Mouse (Mus musculus) intestine, postnatal 0 days (tissue): ENCODE measurements around the gene Katnb1. TPM values are rescaled to one million over a fixed set of nuclear protein-coding genes. Genes with fewer than 3 reads are reported as not detected.

ENCODE experiments used
- ATAC-seq: fragments of 200-750 bp; cut with Nextera tagmentation; 2 replicates; pipeline ENCODE4 v1.8.0; 2017; ENCODE audit warnings: mild to moderate bottlenecking, moderate TSS enrichment, moderate library complexity
- H3K27ac ChIP-seq: fragments of 300-500 bp; sonication (generic); 2 replicates; pipeline ENCODE4 v1.5.1; 2014; ENCODE audit warnings: mild to moderate bottlenecking, low read depth, low read length, moderate library complexity
- H3K27me3 ChIP-seq: fragments of 300-500 bp; sonication (generic); replicated peaks from 2 replicates; pipeline ENCODE4 v1.6.1; 2014; ENCODE audit warnings: low read length, mixed read lengths; ENCODE audit not compliant: control insufficient read depth, insufficient read depth
- H3K36me3 ChIP-seq: fragments of 300-500 bp; sonication (generic); 2 replicates; pipeline ENCODE4 v1.6.1; 2014; ENCODE audit warnings: mild to moderate bottlenecking, moderate library complexity; ENCODE audit not compliant: control insufficient read depth, insufficient read depth
- H3K4me1 ChIP-seq: fragments of 300-500 bp; sonication (generic); replicated peaks from 2 replicates; pipeline ENCODE4 v1.6.1; 2014; ENCODE audit warnings: antibody characterized with exemption, low read length, mixed read lengths; ENCODE audit not compliant: control insufficient read depth, insufficient read depth
- H3K4me2 ChIP-seq: fragments of 300-500 bp; sonication (generic); replicated peaks from 2 replicates; pipeline ENCODE4 v1.6.1; 2014; ENCODE audit warnings: low read depth, mild to moderate bottlenecking, moderate library complexity
- H3K4me3 ChIP-seq: fragments of 300-500 bp; sonication (generic); 2 replicates; pipeline ENCODE4 v1.5.1; 2014; ENCODE audit warnings: low read depth, low read length
- H3K9ac ChIP-seq: fragments of 300-500 bp; sonication (generic); 2 replicates; pipeline ENCODE4 v1.6.1; 2014; ENCODE audit warnings: mild to moderate bottlenecking, low read depth, low read length
- H3K9me3 ChIP-seq: fragments of 300-500 bp; sonication (generic); 2 replicates; pipeline ENCODE4 v1.6.1; 2016; ENCODE audit warnings: mixed run types; ENCODE audit not compliant: control insufficient read depth
- CTCF ChIP-seq: sonication (generic); IDR thresholded peaks from 2 replicates; pipeline ENCODE4 v1.5.1; 2016; ENCODE audit warnings: low read depth, mild to moderate bottlenecking, control low read depth, antibody characterized with exemption, moderate library complexity
- WGBS: fragments of 180-500 bp; shearing (Covaris S2); extraction: QIAGEN DNeasy Blood & Tissue Kit; methylation state at CpG from one replicate; pipeline ENCODE4 v1.1.7; 2014; 5-methylcytosine and 5-hydroxymethylcytosine counted together
- polyA plus RNA-seq: library from polyadenylated mRNA; unstranded; fragments of >200 nt; fragmentation: Nextera tagmentation; extraction: Ambion mirVana; gene quantifications from 2 replicates; pipeline ENCODE4 v1.2.1, GENCODE M21; 2015

The Katnb1 gene
- polyA plus RNA-seq, 1 experiment from 2014 or later: 12.7 TPM

GRCm38 (mm10) chr8:95059812-95060533 lies 21.0 kb upstream of the Katnb1 start:
- H3K36me3 ChIP-seq: no peaks in the 10 kb centered on the region
- H3K4me2 ChIP-seq: no peak overlapping the region
- H3K4me1 ChIP-seq: no peaks in the 10 kb centered on the region
- H3K4me3 ChIP-seq: no peak overlapping the region
- 52% methylated on average over 6 of the region's 6 CpGs for WGBS
- ATAC-seq: no peak
- TF ChIP-seq CTCF: no peak
- no peak overlapping the region for H3K9ac ChIP-seq
- H3K9me3 ChIP-seq: no peaks in the 10 kb centered on the region
- H3K27ac ChIP-seq: no peak overlapping the region
- no peaks in the 10 kb centered on the region for H3K27me3 ChIP-seq

GRCm38 (mm10) chr8:95064531-95064930 lies 16.5 kb upstream of the Katnb1 start:
- H3K27me3 ChIP-seq: no peaks in the 10 kb centered on the region
- TF ChIP-seq CTCF: no peak

DNA sequence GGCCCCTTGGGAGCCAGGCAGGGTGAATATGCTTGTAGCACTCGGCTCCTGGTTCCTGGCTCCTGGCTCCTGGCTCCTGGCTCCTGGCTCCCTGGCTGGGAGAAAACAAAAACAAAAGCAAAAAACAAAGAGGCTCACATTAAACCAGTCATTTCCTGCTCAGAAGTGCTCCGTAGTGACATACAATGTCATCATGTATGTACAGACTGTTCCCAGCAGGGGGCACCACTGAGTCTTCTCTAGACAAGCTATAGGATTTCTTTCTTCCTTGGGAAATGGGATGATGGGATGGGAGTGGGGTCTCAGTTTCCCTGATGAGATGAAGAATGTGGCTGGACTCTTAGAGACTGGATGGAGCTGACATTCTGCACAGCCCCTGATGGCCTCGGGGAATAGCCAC lies 13.4 kb upstream of the Katnb1 start:
- Histone ChIP-seq H3K36me3 (no peaks in the 10 kb centered on the region), H3K27me3 (no peaks in the 10 kb centered on the region), H3K27ac (no peak overlapping the region), H3K4me3 (no peak overlapping the region), H3K9me3 (no peaks in the 10 kb centered on the region), H3K4me2 (no peak overlapping the region), H3K9ac (no peak overlapping the region), H3K4me1 (no peaks in the 10 kb centered on the region)
- WGBS: 47% methylated on average over 3 of the region's 3 CpGs
- ATAC-seq: no peak
- TF ChIP-seq CTCF: peak; percentile 76

More at GRCm38 (mm10) chr8:95064531-95064930, 16.5 kb upstream of the Katnb1 start:
- Histone ChIP-seq H3K4me3 (no peak overlapping the region), H3K27ac (no peak overlapping the region), H3K4me1 (no peaks in the 10 kb centered on the region), H3K9ac (no peak overlapping the region), H3K9me3 (no peaks in the 10 kb centered on the region), H3K36me3 (no peaks in the 10 kb centered on the region), H3K4me2 (no peak overlapping the region)
- WGBS: 82% methylated on average over 2 of the region's 2 CpGs
- ATAC-seq: no peak

GRCm38 (mm10) chr8:95075504-95075903 lies 5.5 kb upstream of the Katnb1 start:
- H3K9me3 ChIP-seq: no peaks in the 10 kb centered on the region
- no peak overlapping the region for H3K4me3 ChIP-seq
- no peak overlapping the region for H3K27ac ChIP-seq
- no peaks in the 10 kb centered on the region for H3K36me3 ChIP-seq
- WGBS: 84% methylated on average over 3 of the region's 3 CpGs
- no peak overlapping the region for H3K4me2 ChIP-seq
- no peaks in the 10 kb centered on the region for H3K4me1 ChIP-seq
- TF ChIP-seq CTCF: no peak
- H3K9ac ChIP-seq: no peak overlapping the region
- H3K27me3 ChIP-seq: no peaks in the 10 kb centered on the region
- no peak for ATAC-seq

- 75% methylated on average over 17 of the region's 17 CpGs for WGBS
Measured at GRCm38 (mm10) chr8:95076151-95076550, 4.8 kb upstream of the Katnb1 start.

GRCm38 (mm10) chr8:95078055-95078454 lies 2.9 kb upstream of the Katnb1 start:
- no peak overlapping the region for H3K27ac ChIP-seq
- H3K9ac ChIP-seq: no peak overlapping the region
- no peak overlapping the region for H3K4me2 ChIP-seq
- no peak for TF ChIP-seq CTCF
- no peaks in the 10 kb centered on the region for H3K36me3 ChIP-seq
- H3K9me3 ChIP-seq: no peaks in the 10 kb centered on the region
- ATAC-seq: no peak
- H3K27me3 ChIP-seq: no peaks in the 10 kb centered on the region
- H3K4me3 ChIP-seq: no peak overlapping the region
- WGBS: 70% methylated on average over 3 of the region's 3 CpGs
- H3K4me1 ChIP-seq: no peaks in the 10 kb centered on the region

More at GRCm38 (mm10) chr8:95076151-95076550, 4.8 kb upstream of the Katnb1 start:
- ATAC-seq: no peak
- Histone ChIP-seq H3K4me1 (no peaks in the 10 kb centered on the region), H3K4me3 (no peak overlapping the region), H3K27ac (no peak overlapping the region), H3K9ac (no peak overlapping the region), H3K4me2 (no peak overlapping the region), H3K9me3 (no peaks in the 10 kb centered on the region), H3K36me3 (no peaks in the 10 kb centered on the region), H3K27me3 (no peaks in the 10 kb centered on the region)
- no peak for TF ChIP-seq CTCF
